Mouse (Mus musculus): ENCODE data around the gene Suds3. TPM values are rescaled to one million over a fixed set of nuclear protein-coding genes. Genes with fewer than 3 reads are reported as not detected.

Suds3 gene
- polyA plus RNA-seq, 1 experiment: 80.5 TPM

DNA sequence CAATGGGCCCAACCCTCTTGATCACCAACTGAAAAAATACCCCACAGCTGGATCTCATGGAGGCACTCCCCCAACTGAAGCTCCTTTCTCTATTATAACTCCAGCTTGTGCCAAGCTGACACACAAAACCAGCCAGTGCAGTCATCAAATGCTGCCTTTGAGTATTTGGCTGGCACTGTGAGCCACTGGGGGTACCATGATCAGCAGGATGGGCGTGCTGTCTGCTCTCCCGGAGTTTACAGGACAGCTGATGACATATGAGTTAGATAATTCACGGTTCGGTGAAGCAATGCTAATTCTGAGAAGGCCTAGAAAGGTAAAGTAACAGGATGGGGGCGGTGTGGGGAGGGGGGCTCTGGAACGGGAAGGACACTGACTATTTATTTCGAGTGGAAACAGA, 66.0 kb downstream of the Suds3 start:
- no peaks in the 10 kb centered on the region; the same call in 1 of the 2 replicates for H3K27me3 ChIP-seq (ENCODE audit: control insufficient read depth, insufficient read depth, low read length)
- no peak overlapping the region for H3K27ac ChIP-seq (ENCODE audit: control insufficient read depth, insufficient read depth, low read depth, low read length)
- no peaks in the 10 kb centered on the region for H3K36me3 ChIP-seq (ENCODE audit: control insufficient read depth, insufficient read depth, low read length)
- peaks cover 4% of the 10 kb centered on the region; the same call in 1 of the 2 replicates for H3K4me1 ChIP-seq (ENCODE audit: control insufficient read depth, insufficient read depth, low read length)
- no peak overlapping the region for H3K4me3 ChIP-seq (ENCODE audit: control insufficient read depth, low read depth, low read length)
- TF ChIP-seq POLR2A (IDR thresholded peaks at IDR 0.05; ENCODE audit: control insufficient read depth, low read depth, low read length) (no peak), CTCF (IDR thresholded peaks at IDR 0.05; ENCODE audit: control insufficient read depth, insufficient read depth, insufficient replicate concordance, low read depth, low read length) (no peak)

- Histone ChIP-seq H3K27me3 (ENCODE audit: control insufficient read depth, insufficient read depth, low read length) (no peaks in the 10 kb centered on the region; the same call in 1 of the 2 replicates), H3K4me1 (ENCODE audit: control insufficient read depth, insufficient read depth, low read length) (peaks cover 4% of the 10 kb centered on the region; the same call in 1 of the 2 replicates), H3K36me3 (ENCODE audit: control insufficient read depth, insufficient read depth, low read length) (no peaks in the 10 kb centered on the region), H3K27ac (ENCODE audit: control insufficient read depth, insufficient read depth, low read depth, low read length) (no peak overlapping the region), H3K4me3 (ENCODE audit: control insufficient read depth, low read depth, low read length) (no peak overlapping the region)
- TF ChIP-seq POLR2A (IDR thresholded peaks at IDR 0.05; ENCODE audit: control insufficient read depth, low read depth, low read length) (no peak), CTCF (IDR thresholded peaks at IDR 0.05; ENCODE audit: control insufficient read depth, insufficient read depth, insufficient replicate concordance, low read depth, low read length) (no peak)
Observed at GRCm38 (mm10) chr5:117045101-117045500, 70.8 kb downstream of the Suds3 start.

DNA sequence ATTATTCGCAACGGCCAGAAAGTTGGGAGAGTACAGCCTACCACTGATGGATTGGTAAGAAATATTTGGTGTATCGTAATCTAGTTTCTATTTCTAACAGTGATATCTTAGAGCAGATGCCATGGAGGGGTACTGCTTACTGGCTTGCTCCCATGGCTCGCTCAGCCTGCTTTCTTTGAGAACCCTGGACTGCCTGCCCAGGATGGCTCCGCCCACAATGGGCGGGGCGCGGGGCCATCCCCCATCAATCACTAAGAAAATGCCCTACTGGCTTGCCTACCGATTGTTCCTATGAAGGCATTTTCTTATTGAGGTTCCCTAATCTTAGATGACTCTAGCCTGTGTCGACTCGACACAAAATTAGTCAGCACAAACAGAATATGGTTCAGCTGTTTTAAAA, 73.3 kb downstream of the Suds3 start:
- Histone ChIP-seq H3K36me3 (ENCODE audit: control insufficient read depth, insufficient read depth, low read length) (no peaks in the 10 kb centered on the region), H3K4me3 (ENCODE audit: control insufficient read depth, low read depth, low read length) (no peak overlapping the region), H3K27ac (ENCODE audit: control insufficient read depth, insufficient read depth, low read depth, low read length) (no peak overlapping the region), H3K27me3 (ENCODE audit: control insufficient read depth, insufficient read depth, low read length) (no peaks in the 10 kb centered on the region; the same call in 1 of the 2 replicates), H3K4me1 (ENCODE audit: control insufficient read depth, insufficient read depth, low read length) (peaks cover 4% of the 10 kb centered on the region; the same call in 1 of the 2 replicates)
- no peak for TF ChIP-seq CTCF (IDR thresholded peaks at IDR 0.05; ENCODE audit: control insufficient read depth, insufficient read depth, insufficient replicate concordance, low read depth, low read length)
- TF ChIP-seq POLR2A (IDR thresholded peaks at IDR 0.05; ENCODE audit: control insufficient read depth, low read depth, low read length): no peak

Other genes with a start within 250 kb of the Suds3 start
- 5.7 and 6.0 TPM in 2 replicates for gene Taok3, start 4.0 kb upstream of the Suds3 start, polyA plus RNA-seq (2012; rRNA removed)
- 3,275 and 4,574 TPM in 2 replicates for gene Pebp1, start 171.5 kb upstream of the Suds3 start, polyA plus RNA-seq (2012; rRNA removed)
- 13.0 and 16.6 TPM in 2 replicates for gene Vsig10, start 203.0 kb upstream of the Suds3 start, polyA plus RNA-seq (2012; rRNA removed)
- gene Wsb2, start 241.2 kb upstream of the Suds3 start, polyA plus RNA-seq (2012; rRNA removed): 48.8 and 56.3 TPM in 2 replicates

Measured in testis, adult 2 months (tissue).